Mouse (Mus musculus) stomach, postnatal 0 days (tissue): ENCODE data around the gene Capn5. TPM values are rescaled to one million over a fixed set of nuclear protein-coding genes. Genes with fewer than 3 reads are reported as not detected.

Source experiments
- ATAC-seq: fragments of 200-750 bp; cut with Nextera tagmentation; 2 replicates; pipeline ENCODE4 v1.8.0; 2017; ENCODE audit not compliant: low FRiP score, low TSS enrichment
- DNase-seq: peaks from one replicate; pipeline ENCODE4 v3.0.0-alpha.2; 2016; ENCODE audit warnings: low spot score
- H3K27ac ChIP-seq: fragments of 300-500 bp; sonication (generic); replicated peaks from 2 replicates; pipeline ENCODE4 v1.5.1; 2014; ENCODE audit warnings: mild to moderate bottlenecking, control low read depth
- H3K27me3 ChIP-seq: fragments of 300-500 bp; sonication (generic); 2 replicates; pipeline ENCODE4 v1.6.1; 2014; ENCODE audit warnings: low read length; ENCODE audit not compliant: control insufficient read depth, insufficient read depth
- H3K36me3 ChIP-seq: fragments of 300-500 bp; sonication (generic); 2 replicates; pipeline ENCODE4 v1.6.1; 2014; ENCODE audit warnings: low read length, mixed read lengths; ENCODE audit not compliant: control insufficient read depth, insufficient read depth
- H3K4me1 ChIP-seq: fragments of 300-500 bp; sonication (generic); replicated peaks from 2 replicates; pipeline ENCODE4 v1.6.1; 2014; ENCODE audit warnings: antibody characterized with exemption; ENCODE audit not compliant: control insufficient read depth, insufficient read depth
- H3K4me2 ChIP-seq: fragments of 300-500 bp; sonication (generic); replicated peaks from 2 replicates; pipeline ENCODE4 v1.6.1; 2014; ENCODE audit warnings: low read depth, mild to moderate bottlenecking, control low read depth, moderate library complexity
- H3K4me3 ChIP-seq: fragments of 300-500 bp; sonication (generic); 2 replicates; pipeline ENCODE4 v1.5.1; 2014; ENCODE audit warnings: low read depth, low read length, control low read depth
- H3K9ac ChIP-seq: fragments of 300-500 bp; sonication (generic); 2 replicates; pipeline ENCODE4 v1.6.1; 2014; ENCODE audit warnings: mild to moderate bottlenecking, low read length, control low read depth, mixed read lengths
- H3K9me3 ChIP-seq: fragments of 300-500 bp; sonication (generic); 2 replicates; pipeline ENCODE4 v1.6.1; 2016; ENCODE audit warnings: low read length; ENCODE audit not compliant: control insufficient read depth
- CTCF ChIP-seq: IDR thresholded peaks from 2 replicates; pipeline ENCODE4 v1.5.1; 2016; ENCODE audit warnings: antibody characterized with exemption, low read depth, mild to moderate bottlenecking, moderate library complexity
- EP300 ChIP-seq: optimal IDR thresholded peaks from 2 replicates; pipeline ENCODE3; 2016; ENCODE audit warnings: antibody characterized with exemption
- WGBS: fragments of 180-500 bp; shearing (Covaris S2); extraction: QIAGEN DNeasy Blood & Tissue Kit; methylation state at CpG from one replicate; pipeline ENCODE4 v1.1.7; 2014; 5-methylcytosine and 5-hydroxymethylcytosine counted together
- polyA plus RNA-seq: library from polyadenylated mRNA; unstranded; fragments of >200 nt; fragmentation: Nextera tagmentation; extraction: Ambion mirVana; gene quantifications from 2 replicates; pipeline ENCODE4 v1.2.1, GENCODE M21; 2015

The Capn5 gene
- polyA plus RNA-seq, 1 experiment from 2014 or later, result 13.2 TPM

DNA sequence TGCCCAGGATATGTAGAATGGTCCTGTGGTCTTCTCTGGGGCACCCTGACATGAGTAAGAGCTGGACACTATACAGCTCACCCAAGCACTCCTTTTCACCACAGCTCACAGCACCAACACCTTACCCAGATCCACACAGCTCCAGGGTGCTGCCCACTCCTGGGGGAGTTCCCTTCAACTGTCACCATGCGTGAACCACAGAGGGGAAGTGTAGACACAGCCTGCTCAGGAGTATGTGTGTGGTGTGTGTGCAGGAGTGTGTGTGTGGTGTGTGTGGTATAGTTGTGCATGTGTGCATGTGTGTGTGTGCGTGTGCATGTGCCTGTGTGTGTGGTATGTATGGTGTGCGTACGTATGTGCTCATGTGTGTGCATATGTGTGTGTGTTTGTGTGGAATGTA, 82.2 kb downstream of the Capn5 start:
- 0 out of 2 replicates have a peak, but pooled peaks cover 2% of the 10 kb centered on the region for H3K9me3 ChIP-seq
- H3K27me3 ChIP-seq, result no peaks in the 10 kb centered on the region
- no peaks in the 10 kb centered on the region for H3K4me1 ChIP-seq
- H3K9ac ChIP-seq, result no peak overlapping the region
- H3K36me3 ChIP-seq, result peaks cover 3% of the 10 kb centered on the region; the same call in 1 of the 2 replicates
- no peak overlapping the region for H3K4me2 ChIP-seq
- H3K4me3 ChIP-seq, result no peak overlapping the region
- no peak overlapping the region for H3K27ac ChIP-seq
- DNase-seq (no peak), ATAC-seq (no peak)
- WGBS, result 93% methylated on average over 4 of the region's 4 CpGs
- TF ChIP-seq EP300 (no peak), CTCF (no peak)

DNA sequence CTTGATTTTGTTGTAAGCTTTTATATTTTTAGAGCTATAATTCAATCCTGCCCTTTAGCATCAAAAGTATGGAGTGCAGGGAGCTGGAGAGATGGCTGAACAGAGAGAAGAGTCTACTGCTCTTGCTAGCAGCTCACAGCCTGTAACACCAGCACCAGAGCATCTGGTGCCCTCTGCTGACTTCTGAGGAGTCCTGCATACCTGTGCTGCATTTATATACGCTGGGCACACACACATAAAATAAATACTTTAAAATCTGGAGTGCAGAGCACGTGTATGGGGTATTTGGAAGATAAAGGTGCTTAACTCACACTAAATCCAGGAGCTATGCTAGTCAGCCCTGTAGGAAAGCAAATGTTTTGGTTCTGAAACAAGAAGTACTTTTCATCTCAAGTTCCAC, 91.7 kb downstream of the Capn5 start:
- Histone ChIP-seq H3K4me2 (no peak overlapping the region), H3K4me3 (no peak overlapping the region), H3K9ac (no peak overlapping the region), H3K9me3 (no peaks in the 10 kb centered on the region), H3K27me3 (no peaks in the 10 kb centered on the region), H3K36me3 (no peaks in the 10 kb centered on the region), H3K27ac (no peak overlapping the region), H3K4me1 (no peaks in the 10 kb centered on the region)
- 37% methylated on average over 2 of the region's 2 CpGs for WGBS
- TF ChIP-seq CTCF (peak; percentile 79), EP300 (no peak)
- ATAC-seq, result no peak
- no peak for DNase-seq

DNA sequence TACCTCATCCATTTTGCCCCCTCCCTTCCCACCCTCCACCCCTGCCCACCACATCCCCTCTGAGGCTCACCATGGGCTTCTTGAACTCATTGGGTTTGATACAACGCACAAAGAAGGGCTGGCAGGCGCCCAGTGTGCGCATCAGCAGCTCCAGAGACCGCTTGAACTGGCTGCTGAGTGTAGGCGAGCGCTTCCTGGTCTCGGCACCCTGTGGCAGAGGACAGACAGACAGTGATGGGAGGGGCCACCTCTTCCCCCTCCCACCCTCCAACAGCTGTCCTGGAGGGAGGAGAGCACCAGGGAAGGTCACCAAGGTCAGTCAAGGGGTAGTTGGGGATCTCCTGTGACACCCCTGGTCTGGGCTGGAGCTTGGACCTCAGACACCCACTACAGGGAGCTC, 92.8 kb downstream of the Capn5 start:
- TF ChIP-seq EP300, result no peak
- TF ChIP-seq CTCF, result no peak
- Histone ChIP-seq H3K27me3 (no peaks in the 10 kb centered on the region), H3K9me3 (no peaks in the 10 kb centered on the region), H3K4me1 (no peaks in the 10 kb centered on the region), H3K36me3 (no peaks in the 10 kb centered on the region), H3K4me2 (no peak overlapping the region), H3K9ac (no peak overlapping the region), H3K27ac (0 out of 2 replicates have a peak overlapping the region, but pooled peaks have one; percentile 13), H3K4me3 (no peak overlapping the region)
- ATAC-seq, result no peak
- WGBS, result 59% methylated on average over 7 of the region's 7 CpGs
- DNase-seq, result no peak

DNA sequence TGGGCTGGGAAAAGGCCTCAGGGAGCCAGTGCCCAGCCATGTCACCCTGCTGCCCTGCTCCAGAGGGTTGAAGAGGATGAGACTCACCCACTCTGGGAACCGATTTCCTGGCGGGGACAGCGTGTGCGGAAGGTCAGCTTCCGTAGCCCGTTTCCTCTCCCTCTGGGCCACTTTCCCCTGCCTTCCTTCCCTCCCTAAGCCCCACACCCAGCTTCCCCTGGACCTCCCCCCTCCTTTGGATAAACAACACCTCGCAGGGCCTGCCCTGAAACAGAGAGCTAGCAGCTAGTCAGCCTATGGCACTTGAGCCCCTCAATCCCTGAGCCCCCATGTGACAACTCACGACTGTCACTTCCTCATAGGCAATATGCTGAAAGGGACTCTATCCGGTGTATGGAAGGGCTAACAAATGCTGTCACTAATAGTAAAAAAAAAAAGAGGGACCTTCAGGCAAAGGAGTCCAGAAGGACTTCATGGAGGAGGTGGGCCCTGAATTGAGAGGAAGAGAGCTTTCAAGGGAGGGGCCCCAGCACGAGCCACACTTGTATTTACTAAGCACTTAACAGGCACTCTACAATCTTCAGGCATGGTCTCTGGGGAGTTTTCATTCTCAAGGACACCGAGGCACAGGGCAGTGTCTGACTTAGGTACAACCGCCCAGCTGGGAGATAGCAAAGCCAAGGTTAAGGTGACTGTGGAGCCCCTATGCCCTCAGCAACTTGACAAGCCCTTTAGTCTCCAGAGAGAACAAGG, 93.4 kb downstream of the Capn5 start:
- H3K27ac ChIP-seq, result 0 out of 2 replicates have a peak overlapping the region, but pooled peaks have one; percentile 18
- TF ChIP-seq CTCF (no peak), EP300 (no peak)
- H3K4me3 ChIP-seq, result no peak overlapping the region
- ATAC-seq, result no peak
- no peaks in the 10 kb centered on the region for H3K27me3 ChIP-seq
- H3K4me1 ChIP-seq, result no peaks in the 10 kb centered on the region
- 0 out of 2 replicates have a peak overlapping the region, but pooled peaks have one; percentile 1 for H3K9ac ChIP-seq
- no peak overlapping the region for H3K4me2 ChIP-seq
- no peaks in the 10 kb centered on the region for H3K9me3 ChIP-seq
- H3K36me3 ChIP-seq, result no peaks in the 10 kb centered on the region
- DNase-seq, result no peak
- WGBS, result 36% methylated on average over 12 of the region's 12 CpGs

DNA sequence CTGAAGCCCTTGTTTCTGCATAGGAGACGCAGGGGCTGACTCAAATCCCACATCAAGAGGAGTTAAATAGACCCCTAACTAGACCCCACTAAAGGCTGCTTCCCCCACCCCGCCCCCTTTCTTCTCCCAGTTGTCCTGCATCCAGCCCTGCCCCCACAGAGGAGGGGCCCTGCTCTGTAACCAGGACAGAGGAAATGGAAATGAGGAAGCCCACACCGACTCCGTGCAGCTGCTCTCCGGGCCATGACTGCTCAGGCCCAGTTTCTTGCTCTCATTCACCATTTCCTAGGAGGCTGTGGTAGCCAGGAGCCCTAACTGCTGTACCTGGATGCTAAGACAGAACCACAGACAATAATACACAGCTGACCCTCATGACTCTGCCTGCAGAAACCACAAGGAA, 95.7 kb downstream of the Capn5 start:
- no peak for ATAC-seq
- H3K27me3 ChIP-seq, result no peaks in the 10 kb centered on the region

DNA sequence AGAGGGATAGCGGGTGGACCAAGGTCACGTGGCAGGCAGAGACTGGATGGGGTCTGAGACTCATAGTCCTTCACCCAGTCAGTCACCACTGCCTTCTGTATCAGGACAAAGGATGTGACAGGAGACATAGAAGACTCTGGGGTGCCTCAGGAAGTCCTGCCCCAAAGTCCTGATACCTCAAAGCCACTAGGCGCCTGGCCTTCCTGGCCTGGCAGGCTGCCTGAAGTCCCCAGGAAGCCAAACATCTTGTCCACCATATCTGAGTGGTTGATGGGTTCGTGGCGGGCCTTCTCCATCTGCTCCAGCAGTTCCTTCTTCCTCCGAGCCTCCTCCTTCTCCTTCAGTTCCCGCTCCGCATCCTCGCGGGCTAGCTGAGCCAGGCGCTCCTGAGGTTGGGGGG, 100.6 kb downstream of the Capn5 start:
- Histone ChIP-seq H3K9me3 (no peaks in the 10 kb centered on the region), H3K27me3 (no peaks in the 10 kb centered on the region), H3K4me1 (no peaks in the 10 kb centered on the region), H3K27ac (no peak overlapping the region), H3K4me3 (no peak overlapping the region), H3K9ac (no peak overlapping the region), H3K36me3 (no peaks in the 10 kb centered on the region), H3K4me2 (no peak overlapping the region)
- TF ChIP-seq CTCF (no peak), EP300 (no peak)
- DNase-seq (no peak), ATAC-seq (no peak)
- 83% methylated on average over 11 of the region's 11 CpGs for WGBS

More for the DNA sequence above, 95.7 kb downstream of the Capn5 start:
- H3K9ac ChIP-seq, result no peak overlapping the region
- H3K36me3 ChIP-seq, result no peaks in the 10 kb centered on the region
- no peaks in the 10 kb centered on the region for H3K4me1 ChIP-seq
- WGBS, result 32% methylated on average over 5 of the region's 5 CpGs
- no peak overlapping the region for H3K27ac ChIP-seq
- DNase-seq, result no peak
- H3K4me2 ChIP-seq, result no peak overlapping the region
- no peaks in the 10 kb centered on the region for H3K9me3 ChIP-seq
- TF ChIP-seq EP300 (no peak), CTCF (no peak)
- no peak overlapping the region for H3K4me3 ChIP-seq
